Mouse (Mus musculus) brown adipose tissue, adult 24 weeks (tissue): ENCODE results near the gene Zglp1. TPM values are rescaled to one million over a fixed set of nuclear protein-coding genes. Genes with fewer than 3 reads are reported as not detected.
A peak's percentile ranks its signal among the peaks of the same experiment; 100 is the strongest.

Source experiments
- H3K27ac ChIP-seq: fragments of 200-500 bp; replicated peaks from 2 replicates; pipeline ENCODE4 v1.5.1; 2012; ENCODE audit warnings: low read depth, mild to moderate bottlenecking, low read length
- H3K4me1 ChIP-seq: fragments of 200-500 bp; 2 replicates; pipeline ENCODE4 v1.6.1; 2012; ENCODE audit warnings: low read length, mixed read lengths; ENCODE audit not compliant: control insufficient read depth, insufficient read depth, insufficient read length
- H3K4me3 ChIP-seq: fragments of 200-500 bp; 2 replicates; pipeline ENCODE4 v1.5.1; 2012; ENCODE audit warnings: low read depth, mild to moderate bottlenecking, low read length, moderate library complexity; ENCODE audit not compliant: insufficient read depth
- polyA plus RNA-seq: library from polyadenylated mRNA; stranded (reverse); fragments of >200 nt; gene quantifications from 2 replicates; pipeline ENCODE4 v1.2.4, GENCODE M21; 2012; ENCODE audit not compliant: missing spikeins, insufficient read depth, insufficient read length

The Zglp1 gene
- not detected in 2 replicates for polyA plus RNA-seq

DNA sequence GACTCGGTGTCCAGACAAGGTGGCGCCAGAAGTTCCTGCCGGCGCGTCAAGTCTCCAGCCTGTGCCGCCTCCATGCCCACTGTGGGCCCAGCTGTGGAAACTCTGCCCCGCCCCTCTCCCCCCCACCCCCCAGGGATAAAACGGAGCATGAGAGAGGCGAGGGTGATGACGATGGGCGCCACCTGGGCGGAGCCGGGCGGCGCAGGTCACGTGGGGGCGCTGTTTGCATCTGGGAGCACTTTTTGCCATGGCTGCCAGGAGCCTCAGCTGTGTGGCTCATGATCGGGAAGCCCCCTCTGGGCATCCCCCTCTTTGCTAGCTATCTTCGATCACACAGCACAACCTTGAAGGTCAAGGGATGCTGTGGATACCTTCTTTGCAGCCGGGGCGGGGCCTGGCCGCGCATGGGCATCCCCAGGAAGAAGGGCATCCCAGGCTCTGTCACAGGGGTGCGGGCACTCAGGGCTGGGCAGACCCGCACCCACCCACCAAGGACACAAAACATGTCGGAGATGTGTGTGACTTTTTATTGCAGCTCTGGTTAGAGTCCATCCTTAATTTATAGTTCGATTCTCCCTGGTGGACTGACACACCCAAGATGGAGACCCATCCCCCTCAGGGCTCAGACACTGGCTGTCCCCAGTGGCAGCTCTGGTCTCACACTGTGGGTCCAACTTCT is at the start of gene Zglp1:
Gene Zglp1, minus strand, starts transcription at position 88 of the 679 bp plus-strand sequence.
- Histone ChIP-seq H3K4me1 (no peaks in the 10 kb centered on the region), H3K4me3 (no peak within 1 kb of the TSS), H3K27ac (no peak within 1 kb of the TSS)

DNA sequence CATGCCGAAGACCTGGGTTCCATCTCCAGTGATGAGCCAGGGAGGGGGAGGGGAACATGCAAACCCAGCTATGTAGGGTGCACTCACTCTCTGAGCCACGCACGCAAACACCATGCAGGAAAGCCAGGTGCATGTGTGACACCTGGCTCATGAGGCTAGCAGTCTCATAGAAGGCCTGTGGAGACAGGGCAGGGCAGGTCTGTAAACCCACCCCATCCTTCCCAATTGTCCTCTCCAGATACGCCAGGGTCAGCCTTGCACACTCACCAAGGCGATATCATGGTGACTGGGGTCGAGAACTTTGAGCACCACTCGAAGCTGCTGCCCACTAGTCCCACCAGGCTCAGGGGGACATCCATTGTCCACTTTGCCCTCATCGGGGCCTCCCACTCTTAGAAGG is 48.2 kb upstream of the Zglp1 start:
- Histone ChIP-seq H3K4me3 (no peak overlapping the region), H3K27ac (no peak overlapping the region), H3K4me1 (no peaks in the 10 kb centered on the region)

GRCm38 (mm10) chr9:21114190-21114589 is 47.3 kb upstream of the Zglp1 start:
- no peaks in the 10 kb centered on the region for H3K4me1 ChIP-seq
- no peak overlapping the region for H3K27ac ChIP-seq
- H3K4me3 ChIP-seq, result no peak overlapping the region

- Histone ChIP-seq H3K4me1 (no peaks in the 10 kb centered on the region), H3K27ac (no peak overlapping the region), H3K4me3 (no peak overlapping the region)
These were observed 46.9 kb upstream of the Zglp1 start for GRCm38 (mm10) chr9:21113751-21114150.

GRCm38 (mm10) chr9:21107607-21108237 is 40.8 kb upstream of the Zglp1 start:
- Histone ChIP-seq H3K4me1 (no peaks in the 10 kb centered on the region), H3K4me3 (no peak overlapping the region), H3K27ac (no peak overlapping the region)

DNA sequence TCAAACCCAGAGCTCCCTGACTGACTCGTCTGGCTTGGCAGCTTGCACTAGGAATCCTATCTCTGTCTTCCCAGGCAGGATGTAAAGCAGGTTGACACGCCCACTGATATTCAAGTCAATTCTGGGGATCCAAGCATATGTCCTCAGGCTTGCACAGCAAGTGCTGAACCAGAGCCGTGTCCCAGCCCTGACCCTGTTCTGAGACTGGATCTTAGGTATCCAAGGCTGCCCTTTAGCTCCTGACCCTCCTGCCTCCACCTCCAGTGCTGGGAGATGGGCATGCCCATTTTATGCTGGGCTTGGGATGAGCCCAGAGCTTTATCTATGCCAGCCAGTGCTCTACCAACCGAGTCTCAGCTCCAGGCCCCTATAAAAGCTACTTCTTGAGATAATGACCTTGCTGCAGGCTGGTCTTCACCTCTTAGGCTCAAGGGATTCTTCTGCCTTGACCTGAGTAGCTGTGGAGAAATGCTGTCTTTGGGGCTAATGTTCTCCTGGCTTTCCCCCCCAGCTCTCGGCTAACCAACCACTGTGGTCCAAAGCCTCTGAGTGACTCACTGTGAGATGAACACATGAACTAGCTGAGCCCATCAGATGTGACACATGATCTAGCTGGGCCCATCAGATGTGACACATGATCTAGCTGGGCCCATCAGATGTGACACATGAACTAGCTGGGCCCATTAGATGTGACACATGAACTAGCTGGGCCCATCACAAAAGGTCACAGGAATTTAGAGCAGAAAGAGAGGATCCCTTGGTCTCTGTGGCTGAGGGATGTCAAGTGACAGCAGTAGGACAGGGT is 39.1 kb upstream of the Zglp1 start:
- H3K4me3 ChIP-seq, result no peak overlapping the region
- H3K27ac ChIP-seq, result no peak overlapping the region
- no peaks in the 10 kb centered on the region for H3K4me1 ChIP-seq

DNA sequence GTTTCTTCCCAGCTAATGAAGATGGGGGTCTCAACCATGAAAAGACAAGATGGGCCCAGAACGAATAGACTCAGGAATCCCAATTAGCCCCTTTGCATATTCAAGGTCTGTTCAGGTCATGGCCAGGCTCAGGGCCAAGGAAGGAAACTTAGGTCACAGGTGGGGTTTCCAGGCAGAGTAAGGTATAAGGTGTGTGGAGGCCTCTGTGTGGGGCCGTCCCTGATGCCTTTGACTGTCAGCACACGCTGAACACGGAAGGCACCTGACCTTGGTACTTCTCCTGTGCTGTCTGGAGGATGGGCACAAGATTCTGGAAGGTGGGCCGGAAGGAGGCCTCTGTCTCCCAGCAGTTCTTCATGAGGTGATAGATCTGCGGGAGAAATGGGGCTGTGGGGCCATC is 37.9 kb upstream of the Zglp1 start:
- Histone ChIP-seq H3K27ac (no peak overlapping the region), H3K4me1 (no peaks in the 10 kb centered on the region), H3K4me3 (no peak overlapping the region)

DNA sequence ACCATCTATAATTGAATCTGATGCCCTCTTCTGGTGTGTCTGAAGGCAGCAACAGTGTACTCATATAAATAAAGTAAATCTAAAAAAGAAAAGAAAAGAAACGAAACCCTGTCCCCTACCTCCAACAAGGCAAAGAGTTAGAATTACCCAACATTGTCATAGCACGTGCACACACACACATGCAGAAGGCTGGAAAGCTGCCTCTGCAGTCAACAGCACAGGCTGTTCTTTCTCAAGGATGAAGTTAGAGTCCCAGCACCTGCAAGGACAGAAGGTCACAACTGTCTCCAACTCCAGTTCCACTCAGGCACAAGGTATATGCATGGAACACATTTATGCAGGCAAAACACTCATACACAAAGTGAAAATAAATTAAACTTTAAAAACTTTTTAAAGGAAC is 35.2 kb upstream of the Zglp1 start:
- Histone ChIP-seq H3K27ac (no peak overlapping the region), H3K4me1 (no peaks in the 10 kb centered on the region), H3K4me3 (no peak overlapping the region)

DNA sequence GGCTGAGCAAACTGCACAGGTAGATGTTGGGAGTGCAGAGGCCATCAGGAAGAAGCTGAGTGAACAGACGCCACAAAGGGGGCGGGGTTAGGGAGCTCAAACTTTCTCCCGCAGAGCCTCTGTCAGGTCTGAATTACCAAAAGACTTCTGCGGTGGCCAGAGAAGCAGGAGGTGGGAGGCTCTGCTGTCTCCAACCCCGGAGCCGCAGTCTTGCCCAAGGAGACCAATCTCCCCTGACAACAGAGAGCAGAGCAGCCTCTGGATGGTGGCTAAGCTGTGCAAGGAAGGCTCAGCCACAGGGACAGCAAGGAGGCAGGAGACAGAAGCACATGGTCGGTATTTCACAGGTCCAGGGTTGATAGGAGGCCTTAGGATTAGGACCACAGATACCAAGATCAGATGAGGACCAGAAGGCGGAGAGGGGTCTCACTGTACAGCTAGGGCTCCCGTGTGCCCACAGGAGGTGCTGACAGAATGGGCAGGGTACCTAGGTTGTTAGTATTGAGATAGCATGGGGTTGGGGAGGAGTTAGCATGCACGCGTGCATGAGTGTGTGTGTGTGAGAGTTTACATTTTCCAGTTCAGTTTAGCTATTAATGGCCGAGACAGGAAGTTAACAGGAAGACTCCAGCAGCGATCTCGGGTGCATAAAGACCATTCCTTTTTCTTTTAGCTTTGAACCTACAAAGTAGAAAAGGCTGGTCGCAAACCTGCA is 33.7 kb upstream of the Zglp1 start:
- no peak overlapping the region for H3K4me3 ChIP-seq
- no peaks in the 10 kb centered on the region for H3K4me1 ChIP-seq

GRCm38 (mm10) chr9:21097793-21098192 is 30.9 kb upstream of the Zglp1 start:
- Histone ChIP-seq H3K4me3 (no peak overlapping the region), H3K27ac (no peak overlapping the region), H3K4me1 (no peaks in the 10 kb centered on the region)

More for the DNA sequence above, 33.7 kb upstream of the Zglp1 start:
- no peak overlapping the region for H3K27ac ChIP-seq

DNA sequence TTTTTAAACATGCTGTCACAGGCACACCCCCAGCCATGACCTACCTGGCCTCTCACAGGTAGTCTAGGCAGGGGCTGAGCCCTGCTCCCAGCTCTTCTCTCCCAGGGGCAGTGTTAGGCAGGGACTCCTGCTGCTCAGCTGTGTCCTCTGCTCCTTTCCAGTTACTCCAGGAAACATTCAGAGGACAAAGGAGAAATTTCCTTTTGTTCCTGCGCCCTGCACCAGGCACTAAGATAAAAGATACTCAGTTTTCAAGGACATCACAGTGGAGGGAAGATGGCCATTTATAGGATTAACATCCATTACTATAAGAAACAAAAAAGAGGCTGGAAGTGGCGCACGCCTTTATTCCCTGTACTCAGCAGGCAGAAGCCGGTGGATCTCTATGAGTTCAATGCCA is 29.1 kb upstream of the Zglp1 start:
- H3K4me3 ChIP-seq, result no peak overlapping the region
- H3K4me1 ChIP-seq, result peaks cover under 1% of the 10 kb centered on the region; the same call in 1 of the 2 replicates
- H3K27ac ChIP-seq, result no peak overlapping the region

GRCm38 (mm10) chr9:21093423-21093822 is 26.5 kb upstream of the Zglp1 start:
- Histone ChIP-seq H3K4me1 (peaks cover 6% of the 10 kb centered on the region), H3K4me3 (no peak overlapping the region), H3K27ac (no peak overlapping the region)

DNA sequence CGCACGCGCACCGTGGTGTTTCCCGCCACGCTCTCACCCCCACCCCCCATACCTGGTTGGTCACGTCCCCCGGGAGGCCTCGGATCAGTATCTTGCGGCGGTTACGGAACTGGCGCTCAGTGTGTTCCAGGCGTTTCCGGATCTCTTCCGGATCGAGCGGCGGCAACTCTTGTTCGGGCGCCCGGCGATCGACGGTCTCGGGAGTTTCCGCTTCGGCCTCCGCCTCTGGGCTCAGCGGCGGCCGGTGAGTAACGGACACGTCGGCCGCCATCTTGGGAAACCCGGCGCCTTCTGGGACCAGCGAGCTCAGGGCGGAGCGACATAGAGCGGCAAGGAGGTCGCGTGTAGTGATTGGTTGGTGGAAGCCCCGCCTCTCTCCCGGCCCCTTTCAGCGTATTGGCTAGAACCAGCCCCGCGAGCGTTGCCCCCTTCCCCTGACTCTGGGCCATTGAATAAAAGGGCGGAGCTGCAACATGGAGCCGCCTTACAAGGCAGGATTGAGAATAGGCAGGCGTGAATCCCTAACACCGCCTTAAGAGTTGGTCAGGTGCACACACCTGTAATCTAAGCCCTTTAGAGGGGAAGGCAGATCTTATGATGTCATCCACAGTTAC is 24.9 kb upstream of the Zglp1 start, which contains the start of the genes Gm38431 and Raver1:
Gene Gm38431, minus strand, starts transcription at position 291 of the 614 bp plus-strand sequence.
Gene Raver1, minus strand, starts transcription at position 302 of the 614 bp plus-strand sequence.
- H3K27ac ChIP-seq, result peak within 1 kb of the TSS; percentile 91
- H3K4me1 ChIP-seq, result peaks cover 6% of the 10 kb centered on the region
- H3K4me3 ChIP-seq, result peak within 1 kb of the TSS; percentile 85

DNA sequence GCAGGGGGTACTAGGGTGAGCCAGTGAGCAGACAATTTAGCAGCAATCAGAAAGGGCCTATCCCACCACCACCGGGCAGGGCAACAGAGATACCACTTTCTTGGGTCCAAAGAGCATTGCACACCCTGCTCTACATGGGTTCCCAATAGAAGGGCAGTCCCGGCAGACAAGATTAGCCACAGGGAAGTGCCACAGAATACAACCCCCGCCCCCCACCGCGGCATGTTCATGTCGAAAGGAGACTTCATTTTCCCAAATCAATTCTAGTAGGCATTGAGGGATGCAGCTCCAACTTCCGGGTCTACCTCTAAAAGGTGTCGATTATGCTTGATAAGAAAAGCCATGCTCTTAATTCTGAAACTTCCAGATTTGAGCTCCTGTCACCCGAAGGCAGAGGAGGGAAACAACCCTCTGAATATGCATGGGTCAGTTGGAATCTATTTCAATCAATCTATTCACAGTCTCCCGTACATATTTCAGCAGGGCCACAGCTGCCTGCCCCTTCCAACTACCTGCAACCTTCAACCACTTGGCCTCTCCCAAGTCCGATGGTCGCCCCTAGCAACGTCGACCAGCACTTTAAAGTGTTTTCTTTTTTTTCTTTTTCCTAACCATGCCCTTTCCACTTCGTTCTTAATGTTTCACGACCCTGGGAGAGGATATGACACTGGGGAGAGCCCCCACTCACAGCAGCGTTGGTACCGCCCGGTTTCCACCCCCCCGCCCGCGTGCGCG is 24.2 kb upstream of the Zglp1 start:
- no peak overlapping the region; the same call in 1 of the 2 replicates for H3K27ac ChIP-seq

More for the DNA sequence above, 24.2 kb upstream of the Zglp1 start:
- peaks cover 6% of the 10 kb centered on the region for H3K4me1 ChIP-seq
- peak overlapping the region; percentile 85 for H3K4me3 ChIP-seq
